Mouse (Mus musculus) embryonic fibroblast, embryonic 13.5 days (primary cell): ENCODE data around the gene Slc25a11.

ENCODE experiments used
- CTCF ChIP-seq: IDR thresholded peaks from 2 replicates; pipeline ENCODE4 v1.5.1; 2011; ENCODE audit warnings: mild to moderate bottlenecking, control low read depth, low read length, moderate library complexity, borderline replicate concordance; ENCODE audit not compliant: insufficient read depth
- POLR2A ChIP-seq: IDR thresholded peaks from 2 replicates; pipeline ENCODE4 v1.6.1; 2011; ENCODE audit warnings: low read depth, mild to moderate bottlenecking, control low read depth, low read length, moderate library complexity

DNA sequence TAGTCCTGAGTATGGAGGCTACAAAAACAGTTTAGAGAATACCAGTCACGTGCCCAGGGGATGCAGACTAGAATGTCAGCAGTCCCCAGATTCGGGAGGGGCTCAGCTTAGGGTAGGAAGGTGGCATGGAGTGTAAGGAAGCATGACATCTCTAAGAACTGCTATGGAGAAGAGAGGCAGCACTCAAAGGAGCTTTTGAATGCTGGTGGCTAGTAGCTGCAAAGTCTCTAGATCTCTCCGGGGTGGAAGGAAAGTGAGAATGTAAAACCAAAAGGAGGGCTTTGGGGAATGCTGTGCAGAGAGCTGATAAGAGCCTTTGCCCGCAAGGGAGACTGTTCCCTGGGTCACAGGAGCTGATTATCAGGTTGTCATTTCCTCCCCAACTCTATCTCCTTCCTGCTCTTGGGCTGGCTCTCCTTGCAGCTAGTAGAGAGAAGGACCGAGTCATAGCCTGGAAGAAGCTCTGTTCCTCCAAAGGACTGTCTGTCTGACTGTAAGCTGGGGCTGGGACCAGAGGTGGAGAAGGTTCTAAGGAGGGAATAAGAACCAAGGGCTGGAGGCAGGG, 8.5 kb downstream of the Slc25a11 start, which contains the start of gene Gp1ba:
- no peak for TF ChIP-seq POLR2A
- no peak for TF ChIP-seq CTCF
